12 mouse cellular contexts compared by ENCODE assay signal in the genomic region with DNA sequence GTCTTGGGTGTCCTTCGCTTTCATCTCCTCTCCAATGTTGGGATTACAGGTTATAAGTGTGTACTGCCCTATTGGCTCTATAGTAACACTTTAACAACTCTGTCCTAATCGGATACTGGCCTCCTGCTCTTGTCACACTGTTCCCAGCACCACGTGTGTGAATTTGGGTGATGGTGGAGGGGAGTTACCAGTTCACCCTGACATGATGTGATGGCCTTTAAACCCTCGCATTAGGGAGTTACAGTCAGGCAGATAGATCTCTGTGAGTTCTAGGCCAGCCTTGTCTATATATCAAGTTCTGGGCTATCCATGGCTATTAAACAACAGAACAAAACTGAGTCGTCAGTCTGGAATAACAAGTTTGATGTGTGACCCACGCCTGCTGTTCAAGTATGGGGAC. TPM values are rescaled to one million over a fixed set of nuclear protein-coding genes. Genes with fewer than 3 reads are reported as not detected.
"Had no signal": no experiment of that assay in that cellular context is flagged by ENCODE, and none has a peak within 500 bp of the region (broad histone marks: within the 10 kb centered on the region; RNA-seq: fewer than 3 reads in every experiment).

No protein-coding gene starts in this region.

- H3K4me2 ChIP-seq: lung, embryonic 14.5 days; midbrain, embryonic 13.5 days; neural tube, embryonic 13.5 days had no signal

- H3K27ac ChIP-seq: midbrain, embryonic 10.5 days; midbrain, embryonic 13.5 days; neural tube, embryonic 13.5 days; neural tube, embryonic 15.5 days had no signal

- DNase-seq: right cerebral cortex, postnatal 25 days had no signal

- H3K4me1 ChIP-seq: midbrain, embryonic 13.5 days; neural tube, embryonic 13.5 days had no signal

- H3K27me3 ChIP-seq: midbrain, embryonic 13.5 days; neural tube, embryonic 13.5 days; neural tube, embryonic 15.5 days had no signal

- H3K9me3 ChIP-seq: midbrain, embryonic 10.5 days; midbrain, embryonic 13.5 days; neural tube, embryonic 13.5 days; neural tube, embryonic 15.5 days had no signal

- H3K4me3 ChIP-seq: midbrain, embryonic 10.5 days; midbrain, embryonic 13.5 days; myocyte; neural tube, embryonic 13.5 days; neural tube, embryonic 15.5 days had no signal

- H3K9ac ChIP-seq: lung, embryonic 14.5 days; midbrain, embryonic 13.5 days; neural tube, embryonic 13.5 days; neural tube, embryonic 15.5 days had no signal

- ATAC-seq: midbrain, embryonic 13.5 days; midbrain, embryonic 16.5 days had no signal

- H3K36me3 ChIP-seq: midbrain, embryonic 10.5 days; midbrain, embryonic 13.5 days; neural tube, embryonic 13.5 days; neural tube, embryonic 15.5 days had no signal

RNA-seq across cellular contexts. Expression of gene Tmem53, which starts 42.2 kb away (rescaled TPM):
- total RNA-seq: megakaryocyte-erythroid progenitor cell, adult 5-6 weeks had no signal

RNA-seq across cellular contexts. Expression of gene Armh1, which starts 42.3 kb away (rescaled TPM):
- total RNA-seq: megakaryocyte, adult 5-6 weeks; megakaryocyte-erythroid progenitor cell, adult 5-6 weeks had no signal
- polyA plus RNA-seq: myocyte; neural tube, embryonic 11.5 days; small intestine, adult 2 months had no signal
